ENCODE assay signal across 16 mouse cellular contexts in the genomic region with DNA sequence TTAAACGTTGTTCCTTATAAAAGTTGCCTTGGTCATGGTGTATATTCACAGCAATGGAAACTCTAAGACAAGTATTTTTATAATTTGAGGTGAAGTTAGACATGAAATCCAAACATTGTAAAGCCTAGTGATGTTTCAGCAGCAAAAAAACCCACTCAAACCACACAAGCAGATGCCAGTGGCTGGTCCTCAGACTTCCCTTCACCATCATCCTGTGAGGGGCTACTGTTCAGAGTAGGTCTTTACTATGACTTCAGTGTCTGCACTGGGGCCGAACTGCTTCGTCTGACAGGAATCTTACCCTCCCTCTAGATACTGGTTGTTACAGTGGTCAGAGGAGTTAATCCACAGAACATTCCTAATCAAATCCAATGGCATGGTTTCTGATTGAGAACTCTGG.
"Had no signal": no experiment of that assay in that cellular context is flagged by ENCODE, and none has a peak within 500 bp of the region (broad histone marks: within the 10 kb centered on the region; RNA-seq: fewer than 3 reads in every experiment).

No protein-coding gene starts in this region.

- DNase-seq: retina, postnatal 1 day; right cerebral cortex, adult 18-20 months; right cerebral cortex, postnatal 14 days; right cerebral cortex, postnatal 25 days; right cerebral cortex, postnatal 4 days; spleen, adult 18-20 months; thymus, adult 18-20 months; thymus, adult 2 months; thymus, postnatal 14 days; thymus, postnatal 25 days; thymus, postnatal 36 days; thymus, postnatal 4 days had no signal

- H3K9ac ChIP-seq: neural tube, embryonic 13.5 days; neural tube, embryonic 15.5 days; stomach, embryonic 15.5 days had no signal

- H3K4me2 ChIP-seq: neural tube, embryonic 13.5 days; neural tube, embryonic 15.5 days; stomach, embryonic 15.5 days had no signal

- H3K4me3 ChIP-seq: neural tube, embryonic 13.5 days; neural tube, embryonic 15.5 days; stomach, embryonic 15.5 days had no signal

- H3K27ac ChIP-seq: neural tube, embryonic 13.5 days; neural tube, embryonic 15.5 days; stomach, embryonic 15.5 days; stomach, postnatal 0 days had no signal

- H3K36me3 ChIP-seq: stomach, embryonic 15.5 days had no signal

- H3K27me3 ChIP-seq: neural tube, embryonic 13.5 days; neural tube, embryonic 15.5 days; stomach, embryonic 15.5 days had no signal

- H3K4me1 ChIP-seq: neural tube, embryonic 13.5 days; neural tube, embryonic 15.5 days; stomach, embryonic 15.5 days had no signal

- H3K9me3 ChIP-seq: neural tube, embryonic 13.5 days; neural tube, embryonic 15.5 days; stomach, embryonic 15.5 days had no signal
